Mouse (Mus musculus): Measurements from ENCODE around the gene Olfr893.
"Not testable (repeated sequence)": the region's sequence is repeated elsewhere in the genome, so short reads cannot be mapped to it uniquely, and the experiment has no call there.

Gene Olfr893

GRCm38 (mm10) chr9:38208065-38208464, at the start of gene Olfr893:
Olfr893 (plus strand) TSS chr9:38208365.
- no peak for DNase-seq (ENCODE audit: low spot score in 2 of 2)

GRCm38 (mm10) chr9:38168341-38168740, 39.8 kb upstream of the Olfr893 start:
- DNase-seq (ENCODE audit: low spot score in 2 of 2) = not testable (repeated sequence)

- no peak for DNase-seq (ENCODE audit: low spot score in 2 of 2)
These were observed 27.4 kb upstream of the Olfr893 start, which contains the start of gene Olfr891 for GRCm38 (mm10) chr9:38180721-38181120. Olfr891 (minus strand) TSS chr9:38180821.

- no peak for DNase-seq (ENCODE audit: low spot score in 2 of 2)
These were observed 9.6 kb downstream of the Olfr893 start, which contains the start of gene Olfr894 for GRCm38 (mm10) chr9:38217755-38218154. Olfr894 (plus strand) TSS chr9:38218055.

GRCm38 (mm10) chr9:38252474-38252873, 44.3 kb downstream of the Olfr893 start, which contains the start of gene Olfr143:
Olfr143 (plus strand) TSS chr9:38252774.
- DNase-seq (ENCODE audit: low spot score in 2 of 2) = no peak

All from spleen, postnatal 14 days (tissue).